Mouse (Mus musculus): ENCODE results near the gene Limk1.

Gene Limk1

DNA sequence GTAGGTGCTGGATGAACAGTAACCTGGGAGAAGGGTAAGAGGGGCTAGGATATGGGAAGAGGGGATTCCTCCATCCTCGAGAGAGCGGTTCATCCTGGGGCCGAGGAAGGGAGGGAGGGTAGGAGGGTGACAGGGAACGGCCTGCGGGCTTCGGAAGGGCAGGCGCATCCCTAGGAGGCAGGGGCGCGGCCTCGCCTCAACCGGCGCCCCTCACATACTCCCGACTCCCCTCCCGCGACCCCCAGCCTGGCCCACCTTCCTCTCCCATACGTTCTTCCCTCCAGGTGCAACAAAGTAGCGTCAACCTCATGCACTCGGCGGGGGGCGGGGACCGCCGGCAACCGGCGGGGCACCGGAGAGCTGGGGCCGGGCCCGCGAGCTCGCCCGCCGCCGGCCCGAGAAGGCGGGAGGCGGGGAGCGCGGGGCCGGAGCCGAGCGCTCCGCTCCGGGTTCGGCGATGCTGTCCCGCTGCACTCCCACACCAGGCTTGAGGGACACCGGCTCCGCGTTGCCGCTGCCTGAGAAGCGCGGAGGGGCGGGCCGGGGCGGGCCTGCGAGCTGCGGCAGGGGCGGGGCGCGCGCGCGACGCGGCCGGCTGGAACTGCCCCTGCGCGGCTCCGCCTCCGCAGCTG is at the start of gene Limk1:
Gene Limk1 (minus strand): TSS at position 513 of the 632 bp plus-strand sequence.
- no peak for DNase-seq (ENCODE audit: low spot score in 2 of 2)

DNA sequence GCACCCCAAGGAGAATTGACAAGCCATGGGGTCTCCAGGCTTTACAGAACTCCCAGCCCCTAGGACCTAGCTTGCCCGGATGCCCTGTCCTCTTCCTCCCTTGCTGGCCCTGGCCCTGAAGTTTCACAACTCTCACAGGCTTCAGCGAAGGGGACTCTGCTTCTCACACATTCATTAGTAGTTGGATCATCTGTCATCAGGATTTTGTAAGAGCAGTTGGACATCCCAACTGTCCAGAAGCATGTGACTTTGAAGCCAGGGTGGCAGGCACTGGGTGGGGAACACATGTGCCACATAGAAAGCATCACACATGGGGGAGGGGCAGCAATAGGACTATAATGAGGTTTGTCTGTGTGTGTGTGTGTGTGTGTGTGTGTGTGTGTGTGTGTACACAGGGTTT is 46.5 kb upstream of the Limk1 start:
- no peak for DNase-seq (ENCODE audit: low spot score in 2 of 2)

DNA sequence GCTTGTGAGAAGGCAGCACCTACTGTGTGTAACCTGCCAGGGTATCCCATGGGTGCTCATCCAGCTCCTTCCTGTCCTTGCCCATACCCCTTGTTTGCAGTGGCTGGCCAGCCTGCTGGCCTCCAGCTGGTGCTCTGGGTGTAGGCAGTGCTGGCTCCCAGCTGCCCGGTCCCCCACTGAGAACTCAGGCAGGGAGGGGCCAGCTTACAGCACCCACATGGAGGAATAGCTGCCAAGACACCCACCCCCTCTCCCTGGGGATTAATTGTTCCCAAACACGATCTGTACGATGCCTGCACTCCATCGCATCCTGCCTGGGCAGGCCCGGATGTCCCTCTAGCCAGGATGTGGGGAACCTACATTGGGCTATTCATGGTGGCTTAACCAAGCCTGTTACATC is 45.7 kb upstream of the Limk1 start:
- no peak for DNase-seq (ENCODE audit: low spot score in 2 of 2)

DNA sequence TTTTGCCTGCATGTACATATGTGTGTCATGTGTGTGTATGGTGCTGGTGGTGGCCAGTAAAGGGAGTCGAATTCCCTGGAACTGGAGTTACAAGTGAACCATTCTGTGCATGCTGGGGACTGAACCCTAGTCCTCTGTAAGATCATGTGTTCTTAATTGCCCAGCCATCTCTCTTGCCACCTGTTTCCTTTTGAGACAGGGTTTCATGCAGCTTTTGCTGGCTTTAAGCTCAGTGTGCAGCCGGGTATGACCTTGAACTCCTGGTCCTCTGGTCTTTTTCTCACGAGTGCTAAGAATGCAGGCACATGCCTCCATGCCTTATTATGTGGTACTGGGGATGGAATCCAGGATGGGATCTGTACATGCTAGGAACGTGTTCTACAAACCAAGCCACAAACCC is 44.8 kb upstream of the Limk1 start:
- no peak for DNase-seq (ENCODE audit: low spot score in 2 of 2)

DNA sequence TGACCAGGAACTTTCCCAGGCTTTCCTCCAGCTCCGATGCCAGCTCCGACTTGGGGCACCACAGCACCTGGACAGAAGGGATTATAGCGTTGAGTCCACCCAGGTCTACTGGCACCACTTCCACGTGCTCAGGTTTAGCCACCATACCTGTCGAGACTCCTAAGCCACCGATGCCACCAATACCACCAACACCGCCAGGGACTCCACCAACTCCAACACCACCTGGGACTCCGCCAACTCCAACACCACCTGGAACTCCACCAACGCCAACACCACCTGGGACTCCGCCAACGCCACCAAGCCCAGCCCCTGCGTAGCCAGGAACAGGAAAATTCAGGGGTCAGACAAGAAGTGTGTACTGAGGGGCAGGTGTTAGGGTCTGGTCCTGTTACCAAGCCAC is 40.7 kb upstream of the Limk1 start:
- no peak for DNase-seq (ENCODE audit: low spot score in 2 of 2)

DNA sequence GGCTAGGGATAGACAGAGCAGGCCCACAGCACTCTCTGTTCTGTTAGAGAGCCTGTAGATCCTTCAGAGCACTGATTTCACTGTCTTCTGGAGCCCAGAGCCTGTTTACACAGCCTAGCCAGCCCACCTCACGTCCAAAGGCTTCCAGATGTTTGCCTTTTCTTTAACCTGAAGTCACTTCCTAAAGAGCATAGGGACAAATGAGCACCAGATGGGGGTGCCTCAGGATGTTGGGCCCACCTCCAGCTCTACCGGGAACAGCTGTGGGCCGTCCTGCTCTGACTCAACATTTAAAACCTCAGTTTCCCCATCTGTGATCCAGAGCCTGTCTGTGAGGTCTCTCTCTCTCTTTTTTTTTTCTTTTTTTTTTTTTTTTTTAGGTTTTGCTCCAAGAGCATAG is 40.1 kb upstream of the Limk1 start:
- no peak for DNase-seq (ENCODE audit: low spot score in 2 of 2)

DNA sequence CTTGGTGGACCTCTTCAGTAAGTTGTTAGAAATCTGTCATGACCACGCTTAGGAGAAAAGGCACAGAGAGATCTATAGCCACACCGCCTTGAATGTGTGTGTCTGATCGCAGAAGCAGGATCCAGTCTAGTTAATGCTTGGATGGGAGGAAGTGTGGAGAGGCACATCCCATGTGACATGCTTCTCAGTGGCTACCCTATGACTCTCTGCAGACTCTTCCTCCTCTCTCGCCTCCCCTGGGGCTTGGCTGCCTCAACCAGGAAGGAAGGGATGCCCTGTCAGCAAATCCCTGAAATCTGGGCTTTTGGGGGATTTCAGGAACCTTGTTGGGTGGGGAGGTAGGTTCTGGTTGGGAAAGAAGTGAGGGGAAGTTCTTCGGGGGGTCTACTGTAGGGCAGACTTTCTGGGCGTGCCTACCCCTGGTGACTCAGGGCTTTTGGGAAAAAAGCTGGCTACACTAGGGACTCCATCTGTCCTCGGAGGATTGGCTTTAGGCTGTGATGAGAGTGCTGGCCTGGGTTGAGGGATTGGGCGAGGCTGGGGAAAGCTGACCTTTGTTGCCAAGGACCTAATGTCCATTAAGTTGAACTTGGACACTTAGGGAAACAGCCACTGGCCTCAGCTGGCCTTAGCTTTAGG is 38.7 kb upstream of the Limk1 start:
- no peak for DNase-seq (ENCODE audit: low spot score in 2 of 2)

DNA sequence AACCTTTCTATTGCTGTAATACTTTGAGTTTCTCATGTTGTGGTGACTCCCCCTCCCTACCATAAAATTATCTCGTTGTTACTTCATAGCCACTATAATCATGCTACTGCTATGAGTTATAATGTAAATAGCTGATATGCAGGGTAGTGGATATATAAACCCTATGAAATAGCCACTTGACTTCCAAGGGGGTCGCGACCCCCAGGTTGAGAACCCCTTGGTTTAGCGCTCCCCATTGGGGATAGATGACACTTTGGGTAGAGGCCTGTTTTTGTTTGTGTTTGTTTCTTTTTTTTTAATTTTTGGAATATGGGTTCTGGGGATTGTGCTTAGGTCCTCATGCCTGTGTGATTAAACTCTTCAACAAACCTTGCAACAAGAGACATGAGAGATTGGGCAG is 36.9 kb upstream of the Limk1 start:
- no peak for DNase-seq (ENCODE audit: low spot score in 2 of 2)

DNA sequence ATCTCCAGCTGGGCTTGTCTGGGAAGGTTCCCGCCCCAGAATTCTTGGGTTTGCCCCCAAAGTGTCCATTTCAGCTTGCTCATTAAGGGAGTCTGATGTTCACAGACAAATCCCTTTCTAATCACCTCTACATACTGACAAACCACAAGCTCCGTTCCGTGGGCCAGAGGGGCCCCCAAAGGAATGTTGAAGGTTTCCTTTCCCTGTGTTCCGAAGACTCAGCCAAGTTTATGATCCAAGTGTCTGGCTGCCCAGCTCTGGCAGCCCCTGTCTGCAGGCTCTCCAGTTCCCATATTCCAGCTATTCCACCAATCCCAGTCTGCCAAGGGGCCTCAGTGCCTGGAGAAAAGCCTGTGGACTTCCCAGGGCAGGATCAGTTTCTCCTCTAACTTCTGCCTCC is 31.7 kb upstream of the Limk1 start:
- DNase-seq (ENCODE audit: low spot score in 2 of 2), result no peak

DNA sequence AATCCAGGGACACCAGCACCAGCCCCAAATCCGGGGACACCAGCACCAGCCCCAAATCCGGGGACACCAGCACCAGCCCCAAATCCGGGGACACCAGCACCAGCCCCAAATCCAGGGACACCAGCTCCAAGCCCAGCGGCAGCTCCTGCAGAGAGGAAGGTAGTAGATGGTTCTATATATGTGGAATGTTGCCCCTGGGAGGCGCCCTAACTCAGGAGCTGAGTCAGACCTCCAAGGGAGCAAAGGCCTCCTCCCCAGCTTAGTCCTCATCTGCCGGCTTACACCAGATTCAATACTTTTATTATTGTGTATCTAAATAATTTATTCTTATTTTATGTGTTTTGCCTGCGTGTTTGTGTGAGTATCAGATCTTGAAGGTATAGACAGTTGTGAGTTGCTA is 22.7 kb upstream of the Limk1 start:
- no peak for DNase-seq (ENCODE audit: low spot score in 2 of 2)

DNA sequence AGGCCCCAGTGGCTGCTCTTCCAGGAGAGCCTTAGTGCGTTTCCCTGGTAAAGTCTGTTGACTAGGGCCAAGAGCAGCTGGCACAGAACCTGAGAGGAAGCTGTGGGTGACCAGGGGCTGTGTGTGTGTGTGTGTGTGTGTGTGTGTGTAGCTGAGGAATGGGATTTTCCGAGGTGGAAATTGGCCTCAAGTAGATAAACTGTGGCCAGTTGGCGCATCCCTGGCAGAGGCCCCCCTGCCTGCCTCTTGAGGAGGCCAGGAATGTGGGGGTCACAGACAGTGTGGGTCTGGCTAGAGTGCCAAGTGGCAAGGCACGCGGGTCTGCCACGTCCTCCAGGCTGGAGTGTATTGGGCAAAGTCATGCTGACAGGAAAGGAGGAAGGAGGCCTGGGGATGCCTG is 20.9 kb upstream of the Limk1 start:
- DNase-seq (ENCODE audit: low spot score in 2 of 2), result no peak

DNA sequence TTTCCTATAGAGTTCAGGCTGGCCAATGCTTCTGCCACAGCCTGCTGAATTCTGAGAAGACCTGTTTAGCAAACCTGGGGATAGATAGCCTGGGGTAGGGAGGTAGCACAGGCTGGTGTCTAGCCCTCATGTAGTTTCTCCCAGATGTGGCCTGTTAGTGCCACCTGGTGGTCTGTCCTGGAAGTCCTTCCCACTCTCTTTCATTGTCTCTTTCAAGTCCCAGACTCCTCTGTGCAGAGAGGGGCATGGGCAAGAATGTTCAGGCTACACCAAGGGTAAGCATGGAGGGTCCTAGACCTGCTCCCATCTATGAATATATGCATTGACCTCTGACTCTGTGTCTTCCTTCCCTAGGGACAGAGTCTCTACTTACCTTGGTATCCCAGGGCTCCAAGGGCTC is 15.8 kb upstream of the Limk1 start:
- peak in 1 of 2 experiments; percentile 84 for DNase-seq (ENCODE audit: low spot score in 2 of 2)

DNA sequence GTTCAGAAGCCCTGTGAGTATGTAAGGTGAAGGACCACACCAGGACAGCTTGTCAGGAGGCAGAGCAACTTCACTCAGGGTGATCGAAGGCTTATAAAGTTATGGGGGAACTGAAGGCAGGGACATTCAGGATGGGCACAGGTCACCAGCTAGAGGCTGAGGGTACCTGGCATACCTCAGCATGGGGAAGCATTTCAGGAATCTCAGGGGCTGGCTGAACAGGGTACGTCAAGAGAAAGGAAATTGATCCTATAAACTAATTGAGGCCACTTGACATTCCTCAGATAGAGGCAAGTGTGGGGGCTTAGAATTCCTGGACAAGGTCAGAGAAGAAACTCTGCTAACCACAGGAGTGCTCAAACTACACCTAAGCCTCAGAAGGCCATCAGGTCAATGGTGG is 7.1 kb upstream of the Limk1 start:
- no peak for DNase-seq (ENCODE audit: low spot score in 2 of 2)

DNA sequence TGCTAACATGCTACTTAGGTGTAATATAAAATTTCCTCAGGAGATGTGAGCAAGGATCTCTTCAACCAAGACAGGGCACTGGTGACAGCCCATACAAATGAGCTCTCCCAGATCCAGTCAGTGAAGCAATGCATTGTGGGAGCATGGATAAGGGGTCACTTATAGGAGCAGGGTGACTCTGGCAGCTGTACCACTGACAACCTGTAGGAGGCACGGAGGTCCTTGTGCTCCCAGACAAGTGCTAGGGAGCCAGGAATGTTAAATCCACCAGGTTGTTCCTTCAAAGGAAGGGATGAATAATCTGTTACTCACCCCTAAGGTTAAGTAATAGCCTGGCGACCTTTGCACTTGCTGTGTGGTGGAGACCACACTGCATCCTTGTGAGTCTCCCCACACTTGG is 6.7 kb upstream of the Limk1 start:
- DNase-seq (ENCODE audit: low spot score in 2 of 2), result no peak

DNA sequence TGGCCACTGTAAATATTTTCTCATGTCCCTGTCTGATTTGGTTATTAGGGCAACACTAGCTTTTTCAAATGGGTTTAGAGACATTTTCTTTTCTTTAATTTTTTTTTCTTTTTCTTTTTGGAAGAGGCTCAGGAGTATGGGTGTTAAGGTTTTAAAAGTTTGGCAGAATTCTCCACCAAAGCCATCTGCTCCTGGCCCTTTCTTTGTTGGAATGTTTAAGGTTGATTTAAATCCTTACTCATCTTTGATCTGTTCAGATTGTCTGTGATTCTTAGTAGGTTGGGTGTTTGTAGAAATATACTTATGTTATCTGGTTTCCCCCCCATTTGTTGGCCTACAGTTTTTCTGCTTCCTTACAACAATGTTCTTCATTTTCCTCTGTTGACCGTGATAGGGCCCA is 4.3 kb upstream of the Limk1 start:
- no peak for DNase-seq (ENCODE audit: low spot score in 2 of 2)

DNA sequence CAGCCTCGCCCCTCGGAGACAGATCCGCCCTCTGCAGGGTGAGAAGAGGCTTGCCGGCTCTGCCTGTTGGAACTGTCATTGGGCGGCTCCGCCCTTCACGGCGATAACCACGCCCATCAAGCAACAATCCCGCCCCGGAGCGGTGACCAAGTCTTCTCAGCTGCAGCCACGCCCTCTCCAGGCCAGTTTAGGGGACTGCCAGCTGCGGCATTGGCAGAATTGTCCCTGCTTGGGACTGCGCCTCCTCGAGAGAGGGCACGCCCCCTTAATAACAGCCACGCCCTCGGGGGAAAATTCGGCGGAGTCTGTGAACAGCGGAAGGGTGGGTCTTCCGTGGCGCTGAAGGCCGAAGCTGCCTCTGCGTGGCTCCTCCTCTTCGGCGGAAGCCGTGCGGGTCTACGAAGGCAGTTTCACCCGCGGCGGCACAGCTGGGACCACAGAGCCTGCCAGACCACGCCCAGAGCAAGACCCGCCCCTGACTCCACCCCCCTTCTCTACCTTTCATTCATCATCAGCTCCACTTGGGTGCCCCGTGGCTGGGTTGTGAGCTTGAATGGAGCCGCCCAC is 403 bp upstream of the Limk1 start:
- peak; percentile 97 to 99 for DNase-seq (ENCODE audit: low spot score in 2 of 2)

DNA sequence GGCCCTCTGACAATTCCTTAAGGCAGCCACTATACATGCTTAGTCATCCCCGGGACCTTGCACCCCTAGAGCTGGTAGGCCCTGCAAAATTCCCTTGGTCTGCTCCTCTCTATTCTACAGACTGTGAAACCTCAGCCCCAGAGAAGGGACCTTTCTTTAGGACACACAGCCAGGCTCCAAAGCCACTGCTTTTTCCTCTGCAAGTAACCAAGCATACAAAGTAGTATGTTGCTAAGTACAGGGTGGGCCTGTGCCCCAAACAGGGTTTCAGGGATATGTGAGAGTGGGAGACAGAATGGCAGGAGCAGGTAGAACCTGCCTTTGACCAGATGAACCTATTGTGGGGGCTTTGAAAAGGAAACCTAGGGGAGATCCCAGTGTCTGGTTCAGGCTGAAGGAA is 1.2 kb downstream of the Limk1 start:
- DNase-seq (ENCODE audit: low spot score in 2 of 2), result no peak

DNA sequence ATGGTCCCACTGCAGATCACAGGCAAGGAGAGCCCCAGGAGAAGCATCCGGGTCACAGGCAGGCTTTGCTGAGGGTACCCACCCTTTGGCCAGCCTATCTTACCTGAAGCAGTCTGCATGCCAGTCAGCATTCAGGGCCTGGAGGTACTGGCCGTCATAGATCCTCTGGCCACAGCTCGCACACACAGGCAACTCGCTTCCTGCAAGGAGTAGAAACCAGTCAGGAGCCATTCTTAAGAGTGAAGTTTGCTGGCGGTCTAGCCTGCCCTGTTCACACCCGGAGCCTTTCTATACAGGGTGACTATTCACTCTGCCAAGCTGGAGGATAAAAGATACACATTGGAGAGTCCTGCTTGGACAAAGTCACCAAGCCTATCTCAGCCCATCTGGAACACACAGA is 1.9 kb downstream of the Limk1 start:
- DNase-seq (ENCODE audit: low spot score in 2 of 2), result no peak

DNA sequence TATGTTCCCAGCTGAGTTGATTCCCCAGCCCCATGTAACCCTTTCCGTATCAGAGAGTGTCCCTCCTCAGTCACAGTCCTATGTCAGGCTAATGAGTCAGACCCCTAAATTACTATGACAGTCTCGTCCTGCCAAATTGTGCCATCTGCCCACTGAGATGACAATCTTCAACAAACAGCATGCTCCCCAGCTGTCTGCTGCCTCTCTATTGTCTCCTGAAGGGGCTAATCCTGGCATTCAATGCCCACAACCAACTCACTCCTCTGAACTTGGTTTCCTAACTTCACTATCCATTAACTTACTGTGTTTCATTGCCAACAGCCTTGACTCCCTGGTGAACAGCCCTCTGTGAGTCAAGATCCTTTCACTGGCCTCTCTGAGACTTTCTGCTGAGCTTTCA is 4.0 kb downstream of the Limk1 start:
- DNase-seq (ENCODE audit: low spot score in 2 of 2), result no peak

DNA sequence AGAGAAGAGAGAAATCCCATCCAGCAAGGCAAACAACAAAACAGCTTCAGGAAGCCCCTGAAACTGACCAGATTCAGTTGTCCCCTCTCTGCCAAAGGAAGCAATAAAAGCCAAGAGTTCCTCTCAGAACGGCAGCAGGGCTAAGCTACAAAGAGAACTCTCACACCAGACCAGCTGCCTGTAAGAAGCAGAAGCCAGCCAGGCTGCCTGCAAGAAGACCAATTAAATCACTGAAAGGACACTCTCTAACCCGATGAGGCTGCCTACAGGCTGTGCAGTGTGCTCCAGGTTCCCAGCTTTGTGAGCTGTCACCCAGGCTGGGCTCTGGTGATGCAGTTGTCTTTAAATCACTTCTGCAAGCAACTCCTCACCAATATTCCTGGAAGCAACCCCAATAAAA is 4.6 kb downstream of the Limk1 start:
- no peak for DNase-seq (ENCODE audit: low spot score in 2 of 2)

DNA sequence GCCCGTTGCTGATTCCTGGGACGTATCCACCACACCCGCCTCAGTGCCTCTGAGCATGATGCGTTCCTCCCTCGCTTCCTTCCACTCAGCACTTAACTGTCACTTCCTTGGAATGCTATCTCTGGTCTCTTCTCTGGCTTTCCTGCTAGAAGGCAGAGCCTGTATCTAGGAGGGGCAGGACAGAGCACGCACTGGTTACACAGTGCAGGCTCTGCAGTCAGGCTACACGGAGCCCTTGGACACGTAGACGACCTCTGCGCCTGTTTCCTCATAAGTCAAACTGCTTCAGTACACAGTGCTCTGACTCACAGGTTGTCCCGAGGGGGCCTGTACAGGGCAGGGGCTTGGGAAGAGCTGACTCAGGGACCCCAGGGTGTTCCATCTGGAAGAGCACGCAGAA is 8.2 kb downstream of the Limk1 start:
- no peak for DNase-seq (ENCODE audit: low spot score in 2 of 2)

DNA sequence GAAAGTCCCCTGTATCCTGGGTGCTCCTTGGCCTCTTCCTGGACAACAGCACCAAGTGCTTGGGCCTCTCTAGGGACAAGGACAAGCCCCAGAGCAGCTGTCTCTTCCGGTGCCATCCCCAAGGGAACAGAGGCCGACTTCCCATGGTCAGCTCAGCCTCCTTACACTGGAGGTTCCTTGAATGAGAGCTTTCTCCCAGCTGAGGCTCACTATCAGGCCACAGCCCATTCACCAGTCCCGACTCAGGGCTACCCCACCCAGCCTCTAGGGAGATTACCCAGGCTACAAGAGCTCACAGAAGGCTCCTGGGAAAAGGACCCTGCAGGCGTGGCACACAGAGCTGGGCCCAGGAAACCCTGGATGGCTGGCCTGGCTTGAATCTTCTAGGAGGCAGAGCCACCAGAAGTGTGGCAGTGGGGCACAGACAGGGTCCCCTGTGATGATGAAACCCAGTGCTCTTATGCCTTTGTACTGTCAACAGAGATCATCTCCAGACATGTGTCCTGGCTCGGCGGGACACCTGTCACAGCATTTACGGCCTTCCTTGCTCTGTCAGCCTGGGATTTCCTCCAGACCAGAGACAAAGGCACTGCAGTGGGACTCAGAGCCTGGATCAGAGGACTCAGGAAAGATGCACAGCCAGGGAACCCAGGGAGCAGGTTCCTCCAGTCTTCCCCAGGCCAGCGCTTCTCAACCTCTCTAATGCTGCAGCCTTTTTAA is 9.4 kb downstream of the Limk1 start:
- no peak for DNase-seq (ENCODE audit: low spot score in 2 of 2)

DNA sequence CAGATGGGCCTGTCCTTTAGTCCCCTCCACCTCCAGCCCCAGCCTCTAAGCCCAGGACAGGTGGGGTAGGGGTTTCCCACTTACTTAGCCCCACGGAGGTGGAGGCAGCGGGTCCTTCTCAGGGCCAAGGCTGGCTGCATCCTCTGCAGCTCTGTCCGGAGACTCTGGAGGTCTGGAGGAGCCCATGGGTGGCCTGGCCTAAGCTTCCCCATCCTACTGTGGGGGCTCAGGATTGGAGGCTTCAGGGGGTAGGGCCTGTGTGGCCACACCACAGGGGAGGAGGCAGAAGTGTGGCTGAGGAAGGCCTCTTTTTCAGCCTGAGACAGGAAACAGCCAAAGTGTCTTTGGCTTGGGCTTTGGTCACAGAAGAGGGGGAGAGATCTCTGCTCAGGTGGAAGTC is 10.4 kb downstream of the Limk1 start:
- DNase-seq (ENCODE audit: low spot score in 2 of 2), result no peak
